Mouse (Mus musculus): ENCODE results near the gene Taar7b.

DNA sequence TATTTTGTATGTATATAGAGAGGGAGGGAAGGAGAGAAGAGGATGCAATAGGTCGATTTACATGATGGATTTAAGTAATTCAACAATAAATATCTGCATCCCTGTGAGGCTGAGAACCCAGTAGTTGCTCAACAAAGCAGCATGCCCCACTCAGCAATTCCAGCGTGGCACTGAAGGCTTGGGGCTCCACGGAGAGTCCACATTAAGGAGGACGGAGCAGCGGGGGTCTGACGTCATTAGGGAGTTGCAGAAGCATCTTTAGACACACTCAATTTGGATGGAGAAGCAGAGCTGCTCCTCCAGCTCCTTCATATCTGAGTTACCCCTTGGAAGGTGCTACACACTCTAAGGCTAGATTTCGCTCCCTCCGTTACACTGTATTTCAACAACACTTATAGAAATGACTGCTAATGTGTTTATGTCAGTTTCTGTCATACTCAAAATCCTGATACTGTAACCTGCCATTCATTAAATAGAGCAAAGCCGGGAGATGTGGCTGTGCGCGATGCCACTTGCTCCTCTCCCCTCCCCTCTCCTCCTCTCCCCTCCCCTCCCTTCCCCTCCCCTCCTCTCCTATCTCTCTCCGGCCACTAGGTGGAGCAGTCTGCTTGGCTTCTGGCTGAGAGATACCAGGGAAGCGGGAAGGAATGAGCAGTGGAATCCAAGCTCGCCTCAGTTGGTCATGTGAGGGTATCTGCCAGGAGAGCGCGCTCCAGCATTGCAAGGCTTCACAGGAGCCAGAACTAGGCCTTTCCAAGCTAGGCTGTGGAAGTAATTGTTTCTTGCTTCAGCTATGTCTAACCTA, 20.6 kb upstream of the Taar7b start:
- no peak for TF ChIP-seq GATA1 (IDR thresholded peaks at IDR 0.05; ENCODE audit: low read length)
- TF ChIP-seq TAL1 (IDR thresholded peaks at IDR 0.05; ENCODE audit: low read length), result no peak
